Mouse (Mus musculus) CH12.LX (cell line): ENCODE results near the gene Trpc7. TPM values are rescaled to one million over a fixed set of nuclear protein-coding genes. Genes with fewer than 3 reads are reported as not detected.

Source experiments
- DNase-seq: peaks from one replicate; pipeline ENCODE4 v3.0.0-alpha.2; 2013; ENCODE audit errors: extremely low read depth
- H3K27ac ChIP-seq: 2 replicates; pipeline ENCODE4 v1.5.1; 2012; ENCODE audit warnings: low read depth, mild to moderate bottlenecking, control low read depth, moderate library complexity; ENCODE audit not compliant: insufficient read depth
- H3K27me3 ChIP-seq: replicated peaks from 2 replicates; pipeline ENCODE3; 2012; ENCODE audit warnings: inconsistent platforms
- H3K36me3 ChIP-seq, 2 experiments: replicated peaks in 1 of 2; 2 replicates each; pipeline versions ENCODE3 to v1.6.1; 2012; ENCODE audit warnings: inconsistent platforms in 1 of 2, low read length in 1 of 2, mild to moderate bottlenecking in 1 of 2, mixed read lengths in 1 of 2, moderate library complexity in 1 of 2; ENCODE audit not compliant: control insufficient read depth in 1 of 2, insufficient read depth in 1 of 2
- H3K4me1 ChIP-seq, 2 experiments: 2 replicates each; pipeline ENCODE4 v1.6.1; 2012; ENCODE audit warnings: inconsistent platforms in 1 of 2, moderate library complexity in 1 of 2; ENCODE audit not compliant: insufficient read depth in 2 of 2, control insufficient read depth in 1 of 2
- H3K4me2 ChIP-seq: 2 replicates; pipeline ENCODE4 v1.6.1; 2012; ENCODE audit warnings: low read depth, mild to moderate bottlenecking, control low read depth; ENCODE audit not compliant: poor library complexity, insufficient read depth, severe bottlenecking
- H3K4me3 ChIP-seq, 3 experiments: fragments of 150-350 bp in 1 of 3; sonication (generic) in 1 of 3; replicated peaks in 1 of 3; 2 replicates each; pipeline versions ENCODE3 to v1.5.1; 2011 to 2012; ENCODE audit warnings: low read depth in 2 of 3, low read length in 2 of 3, mild to moderate bottlenecking in 2 of 3, moderate library complexity in 2 of 3, control low read depth in 1 of 3, improper control_type of control experiment in 1 of 3, inconsistent platforms in 1 of 3, mixed read lengths in 1 of 3; ENCODE audit not compliant: poor library complexity in 1 of 3
- H3K79me2 ChIP-seq: replicated peaks from 2 replicates; pipeline ENCODE4 v1.6.1; 2012; ENCODE audit warnings: mild to moderate bottlenecking, moderate library complexity; ENCODE audit not compliant: control insufficient read depth, poor library complexity, insufficient read depth, severe bottlenecking; ENCODE audit errors: extremely low read depth
- H3K9ac ChIP-seq: 2 replicates; pipeline ENCODE4 v1.6.1; 2012; ENCODE audit warnings: low read depth, mild to moderate bottlenecking, control low read depth, moderate library complexity; ENCODE audit not compliant: insufficient read depth
- H3K9me3 ChIP-seq: replicated peaks from 2 replicates; pipeline ENCODE3; 2012; ENCODE audit warnings: low read length, inconsistent platforms, mixed read lengths
- CHD2 ChIP-seq: IDR thresholded peaks from 2 replicates; pipeline ENCODE4 v1.6.1; 2011; ENCODE audit warnings: low read length, improper control_type of control experiment
- E2F4 ChIP-seq: IDR thresholded peaks from 2 replicates; pipeline ENCODE4 v1.6.1; 2011; ENCODE audit warnings: low read depth, low read length, improper control_type of control experiment; ENCODE audit not compliant: insufficient replicate concordance
- ELF1 ChIP-seq: IDR thresholded peaks from 2 replicates; pipeline ENCODE4 v1.6.1; 2014; ENCODE audit warnings: low read depth, mild to moderate bottlenecking, inconsistent platforms, low read length, improper control_type of control experiment
- EP300 ChIP-seq: IDR thresholded peaks from 2 replicates; pipeline ENCODE4 v1.6.1; 2011; ENCODE audit warnings: low read length, improper control_type of control experiment
- GABPA ChIP-seq: IDR thresholded peaks from 2 replicates; pipeline ENCODE4 v1.6.1; 2012; ENCODE audit warnings: low read depth, low read length, improper control_type of control experiment, inconsistent platforms; ENCODE audit not compliant: insufficient replicate concordance
- HCFC1 ChIP-seq: IDR thresholded peaks from 2 replicates; pipeline ENCODE4 v1.6.1; 2012; ENCODE audit warnings: low read depth, mild to moderate bottlenecking, inconsistent platforms, low read length, improper control_type of control experiment
- IRF4 ChIP-seq: IDR thresholded peaks from 2 replicates; pipeline ENCODE4 v1.6.1; 2014; ENCODE audit warnings: low read depth, mild to moderate bottlenecking, inconsistent platforms, low read length, improper control_type of control experiment
- JUN ChIP-seq: IDR thresholded peaks from 2 replicates; pipeline ENCODE4 v1.6.1; 2011; ENCODE audit warnings: low read depth, mild to moderate bottlenecking, low read length, improper control_type of control experiment, moderate library complexity; ENCODE audit not compliant: insufficient read depth
- KAT2A ChIP-seq: IDR thresholded peaks from 2 replicates; pipeline ENCODE4 v1.6.1; 2012; ENCODE audit warnings: low read length, improper control_type of control experiment, inconsistent platforms; ENCODE audit not compliant: insufficient replicate concordance
- MAX ChIP-seq: IDR thresholded peaks from 2 replicates; pipeline ENCODE4 v1.6.1; 2011; ENCODE audit warnings: low read length, improper control_type of control experiment
- MAZ ChIP-seq: IDR thresholded peaks from 2 replicates; pipeline ENCODE4 v1.6.1; 2012; ENCODE audit warnings: low read depth, mild to moderate bottlenecking, inconsistent platforms, low read length, improper control_type of control experiment, moderate library complexity
- MXI1 ChIP-seq: IDR thresholded peaks from 2 replicates; pipeline ENCODE4 v1.6.1; 2011; ENCODE audit warnings: mild to moderate bottlenecking, low read depth, low read length, improper control_type of control experiment
- MYC ChIP-seq: IDR thresholded peaks from 2 replicates; pipeline ENCODE4 v1.6.1; 2011; ENCODE audit warnings: low read depth, mild to moderate bottlenecking, improper control_type of control experiment, low read length
- NELFE ChIP-seq: IDR thresholded peaks from 2 replicates; pipeline ENCODE4 v1.6.1; 2011; ENCODE audit warnings: low read depth, low read length, improper control_type of control experiment
- NRF1 ChIP-seq: IDR thresholded peaks from 2 replicates; pipeline ENCODE4 v1.6.1; 2014; ENCODE audit warnings: low read depth, mild to moderate bottlenecking, inconsistent platforms, low read length, improper control_type of control experiment, moderate library complexity
- PAX5 ChIP-seq: IDR thresholded peaks from 2 replicates; pipeline ENCODE4 v1.6.1; 2012; ENCODE audit warnings: low read length, inconsistent platforms, mixed read lengths
- POLR2A ChIP-seq: IDR thresholded peaks from 2 replicates; pipeline ENCODE4 v1.6.1; 2011; ENCODE audit warnings: low read depth, mild to moderate bottlenecking, improper control_type of control experiment, low read length
- RCOR1 ChIP-seq: conservative IDR thresholded peaks from 2 replicates; pipeline ENCODE4 v1.6.1; 2012; ENCODE audit warnings: low read depth, mild to moderate bottlenecking, inconsistent platforms, low read length, improper control_type of control experiment
- SMC3 ChIP-seq: IDR thresholded peaks from 2 replicates; pipeline ENCODE4 v1.6.1; 2011; ENCODE audit warnings: low read depth, low read length, improper control_type of control experiment
- TCF12 ChIP-seq: IDR thresholded peaks from 2 replicates; pipeline ENCODE4 v1.6.1; 2014; ENCODE audit warnings: low read depth, mild to moderate bottlenecking, inconsistent platforms, low read length, improper control_type of control experiment
- UBTF ChIP-seq: IDR thresholded peaks from 2 replicates; pipeline ENCODE4 v1.6.1; 2012; ENCODE audit warnings: low read depth, mild to moderate bottlenecking, inconsistent platforms, low read length, improper control_type of control experiment, moderate library complexity
- USF1 ChIP-seq: IDR thresholded peaks from 2 replicates; pipeline ENCODE4 v1.6.1; 2014; ENCODE audit warnings: low read depth, mild to moderate bottlenecking, inconsistent platforms, low read length, improper control_type of control experiment
- ZC3H11A ChIP-seq: IDR thresholded peaks from 2 replicates; pipeline ENCODE4 v1.6.1; 2012; ENCODE audit warnings: low read depth, mild to moderate bottlenecking, inconsistent platforms, low read length, improper control_type of control experiment
- ZNF384 ChIP-seq: IDR thresholded peaks from 2 replicates; pipeline ENCODE4 v1.6.1; 2012; ENCODE audit warnings: low read depth, low read length, improper control_type of control experiment, inconsistent platforms
- dilution Hi-C: fragments of 300-500 bp; cut with MboI; formaldehyde crosslinking; loops from 2 replicates; pipeline ENCODE4 v1.14.3; 2020; ENCODE audit warnings: low sequenced_read_pairs; ENCODE audit not compliant: extremely low pct_unique_long_range_greater_than_20kb, extremely low pct_ligation_motif_present
- in situ Hi-C: fragments of 300-500 bp; cut with MboI; formaldehyde crosslinking; loops from 3 replicates; pipeline ENCODE4 v1.14.3; 2019; ENCODE audit warnings: low sequenced_read_pairs, low pct_ligation_motif_present, low pct_unique_long_range_greater_than_20kb, mixed read lengths
- polyA plus RNA-seq: library from polyadenylated mRNA; unstranded; fragments of >175 nt; gene quantifications from 2 replicates; pipeline ENCODE4 v1.2.1, GENCODE M21; 2012; ENCODE audit warnings: low read depth; ENCODE audit not compliant: insufficient read length
- total RNA-seq, 2 experiments: library from RNA; depleted of rRNA; stranded (reverse); fragments of 300-350 nt in 1 of 2; fragments of >200 nt in 1 of 2; gene quantifications; 2 replicates each; pipeline ENCODE4 v1.2.3; 2012 to 2014

Trpc7 gene
- total and polyA plus RNA-seq, 3 experiments: not detected

GRCm38 (mm10) chr13:56854506-56854905, 41.3 kb downstream of the Trpc7 start:
- Histone ChIP-seq H3K4me3 (no peak overlapping the region), H3K36me3 (no peaks in the 10 kb centered on the region), H3K27me3 (no peaks in the 10 kb centered on the region)
- TF ChIP-seq GABPA (no peak), KAT2A (no peak), HCFC1 (no peak), MXI1 (no peak), EP300 (no peak), TCF12 (no peak), MAX (no peak), E2F4 (no peak), NELFE (no peak), ELF1 (no peak)
- TF ChIP-seq, all 38 proteins: peak for 0
- dilution Hi-C loops (no loop called here), in situ Hi-C loops (no loop called here)
- Histone ChIP-seq H3K4me2 (no peak overlapping the region), H3K4me1 (no peaks in the 10 kb centered on the region), H3K79me2 (no peaks in the 10 kb centered on the region), H3K9me3 (peaks cover 80% of the 10 kb centered on the region), H3K27ac (no peak overlapping the region), H3K9ac (no peak overlapping the region)
- DNase-seq: no peak

- dilution Hi-C loops: no loop called here
- Histone ChIP-seq H3K79me2 (no peaks in the 10 kb centered on the region), H3K9ac (no peak overlapping the region), H3K9me3 (peaks cover 79% of the 10 kb centered on the region), H3K36me3 (no peaks in the 10 kb centered on the region), H3K4me3 (no peak overlapping the region), H3K27ac (no peak overlapping the region), H3K4me2 (no peak overlapping the region), H3K27me3 (no peaks in the 10 kb centered on the region), H3K4me1 (no peaks in the 10 kb centered on the region)
- TF ChIP-seq ZC3H11A: no peak
- TF ChIP-seq MAZ: no peak
- TF ChIP-seq CHD2: no peak
- TF ChIP-seq RCOR1: no peak
- TF ChIP-seq MYC: no peak
- no peak for TF ChIP-seq IRF4
- TF ChIP-seq JUN: no peak
- no peak for TF ChIP-seq PAX5
- TF ChIP-seq MXI1: no peak
- TF ChIP-seq NRF1: no peak
- TF ChIP-seq E2F4: no peak
- TF ChIP-seq EP300: no peak
- no peak for TF ChIP-seq ZNF384
- no peak for TF ChIP-seq ELF1
- no peak for TF ChIP-seq UBTF
- TF ChIP-seq USF1: no peak
- TF ChIP-seq POLR2A: no peak
- no peak for TF ChIP-seq SMC3
- no peak for TF ChIP-seq TCF12
- DNase-seq: no peak
- in situ Hi-C loops: no loop called here
These were observed 42.4 kb downstream of the Trpc7 start for GRCm38 (mm10) chr13:56853436-56853835.
